Mouse (Mus musculus): Measurements from ENCODE around the gene Tnpo2.

DNA sequence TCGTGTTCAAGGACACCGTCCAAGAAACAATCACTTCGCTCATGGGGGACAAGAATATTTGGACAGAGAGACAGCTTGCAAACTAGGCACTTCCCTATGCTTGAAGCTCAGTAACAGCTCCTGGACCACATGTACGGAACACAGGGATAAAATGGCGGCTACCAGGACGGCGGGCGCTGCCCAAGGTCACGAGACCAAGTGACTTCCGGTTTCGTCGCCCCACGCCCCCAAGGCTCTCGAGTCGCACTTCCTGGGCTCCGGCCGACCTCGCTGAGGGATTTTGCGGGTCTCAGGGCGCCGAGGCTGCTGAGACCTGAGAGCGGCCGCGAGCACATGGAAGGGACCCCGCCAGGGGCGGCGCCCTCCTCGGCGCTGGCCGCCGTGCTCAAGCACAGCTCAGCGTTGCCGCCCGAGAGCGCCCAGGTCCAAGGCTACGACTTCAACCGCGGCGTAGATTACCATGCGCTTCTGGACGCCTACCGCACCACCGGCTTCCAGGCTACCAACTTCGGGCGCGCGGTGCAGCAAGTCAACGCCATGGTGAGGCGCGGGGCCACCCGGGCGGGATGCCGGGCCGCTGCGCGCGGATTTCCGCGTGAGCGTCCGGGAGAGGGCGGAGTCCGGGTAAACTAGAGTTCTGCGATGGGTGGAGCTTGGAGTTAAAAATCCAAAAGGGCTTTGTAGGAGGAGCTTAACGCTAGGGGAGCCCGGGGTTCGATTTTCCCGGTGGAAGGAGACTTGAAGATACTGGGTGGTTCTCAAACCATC lies 35.0 kb downstream of the Tnpo2 start, which contains the start of gene Dhps:
- peak; percentile 54 for TF ChIP-seq CTCF (IDR thresholded peaks at IDR 0.05; ENCODE audit: low read depth)
- peak; percentile 72 for TF ChIP-seq EP300 (optimal IDR thresholded peaks at IDR 0.05)

Data from stomach, postnatal 0 days (tissue).